Mouse (Mus musculus): ENCODE results near the gene Slc5a10. TPM values are rescaled to one million over a fixed set of nuclear protein-coding genes. Genes with fewer than 3 reads are reported as not detected.
"Not testable (repeated sequence)": the region's sequence is repeated elsewhere in the genome, so short reads cannot be mapped to it uniquely, and the experiment has no call there.

Gene Slc5a10
- polyA plus RNA-seq, 1 experiment from 2014 or later = not detected

GRCm38 (mm10) chr11:61649626-61650025 is 71.0 kb downstream of the Slc5a10 start:
- Histone ChIP-seq H3K4me1 (replicated peaks) (0 out of 2 replicates have a peak, but pooled peaks cover 5% of the 10 kb centered on the region), H3K27me3 (ENCODE audit: insufficient read depth, poor library complexity, severe bottlenecking) (no peaks in the 10 kb centered on the region), H3K36me3 (no peaks in the 10 kb centered on the region), H3K4me3 (no peak overlapping the region), H3K9me3 (no peaks in the 10 kb centered on the region), H3K27ac (no peak overlapping the region)
- no peak for DNase-seq (ENCODE audit: low spot score)
- WGBS = 90% methylated on average over 4 of the region's 4 CpGs

DNA sequence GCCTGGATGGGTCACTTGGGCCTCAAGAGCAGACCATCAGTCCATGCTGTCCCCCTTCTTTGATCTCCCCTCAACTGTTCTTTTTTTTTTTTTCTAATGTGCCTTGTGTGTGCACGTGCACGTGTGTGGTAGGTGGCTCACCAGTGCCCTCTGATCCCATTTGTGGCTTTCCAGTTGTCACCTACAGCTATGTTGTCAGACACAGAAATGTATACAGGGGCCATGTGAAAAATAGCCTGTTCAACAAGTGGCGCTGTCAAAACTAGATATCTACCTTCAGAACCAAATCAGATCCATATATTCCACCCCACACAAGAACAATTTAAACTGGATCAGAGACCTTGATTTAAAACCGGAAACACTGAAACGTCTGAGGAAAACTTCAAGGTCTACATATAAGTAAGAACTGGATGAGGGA is 71.5 kb downstream of the Slc5a10 start:
- 90% methylated on average over 5 of the region's 5 CpGs for WGBS
- H3K27ac ChIP-seq = no peak overlapping the region
- H3K4me1 ChIP-seq (replicated peaks) = 0 out of 2 replicates have a peak, but pooled peaks cover 5% of the 10 kb centered on the region
- H3K27me3 ChIP-seq (ENCODE audit: insufficient read depth, poor library complexity, severe bottlenecking) = no peaks in the 10 kb centered on the region
- no peak for DNase-seq (ENCODE audit: low spot score)
- no peak overlapping the region for H3K4me3 ChIP-seq
- no peaks in the 10 kb centered on the region for H3K36me3 ChIP-seq
- H3K9me3 ChIP-seq = no peaks in the 10 kb centered on the region

GRCm38 (mm10) chr11:61648749-61649115 is 71.9 kb downstream of the Slc5a10 start:
- no peaks in the 10 kb centered on the region for H3K27me3 ChIP-seq (ENCODE audit: insufficient read depth, poor library complexity, severe bottlenecking)
- WGBS = 85% methylated on average over 7 of the region's 7 CpGs
- H3K9me3 ChIP-seq = no peaks in the 10 kb centered on the region
- no peak for DNase-seq (ENCODE audit: low spot score)
- H3K27ac ChIP-seq = no peak overlapping the region
- H3K4me1 ChIP-seq (replicated peaks) = 0 out of 2 replicates have a peak, but pooled peaks cover 5% of the 10 kb centered on the region
- no peaks in the 10 kb centered on the region for H3K36me3 ChIP-seq
- H3K4me3 ChIP-seq = no peak overlapping the region

- no peak overlapping the region for H3K4me3 ChIP-seq
- WGBS = 88% methylated on average over 6 of the region's 6 CpGs
- no peak overlapping the region for H3K27ac ChIP-seq
- H3K9me3 ChIP-seq = no peaks in the 10 kb centered on the region
- 0 out of 2 replicates have a peak, but pooled peaks cover 5% of the 10 kb centered on the region for H3K4me1 ChIP-seq (replicated peaks)
- no peaks in the 10 kb centered on the region for H3K36me3 ChIP-seq
- no peak for DNase-seq (ENCODE audit: low spot score)
- H3K27me3 ChIP-seq (ENCODE audit: insufficient read depth, poor library complexity, severe bottlenecking) = no peaks in the 10 kb centered on the region
Observed at GRCm38 (mm10) chr11:61647956-61648748, 72.5 kb downstream of the Slc5a10 start.

DNA sequence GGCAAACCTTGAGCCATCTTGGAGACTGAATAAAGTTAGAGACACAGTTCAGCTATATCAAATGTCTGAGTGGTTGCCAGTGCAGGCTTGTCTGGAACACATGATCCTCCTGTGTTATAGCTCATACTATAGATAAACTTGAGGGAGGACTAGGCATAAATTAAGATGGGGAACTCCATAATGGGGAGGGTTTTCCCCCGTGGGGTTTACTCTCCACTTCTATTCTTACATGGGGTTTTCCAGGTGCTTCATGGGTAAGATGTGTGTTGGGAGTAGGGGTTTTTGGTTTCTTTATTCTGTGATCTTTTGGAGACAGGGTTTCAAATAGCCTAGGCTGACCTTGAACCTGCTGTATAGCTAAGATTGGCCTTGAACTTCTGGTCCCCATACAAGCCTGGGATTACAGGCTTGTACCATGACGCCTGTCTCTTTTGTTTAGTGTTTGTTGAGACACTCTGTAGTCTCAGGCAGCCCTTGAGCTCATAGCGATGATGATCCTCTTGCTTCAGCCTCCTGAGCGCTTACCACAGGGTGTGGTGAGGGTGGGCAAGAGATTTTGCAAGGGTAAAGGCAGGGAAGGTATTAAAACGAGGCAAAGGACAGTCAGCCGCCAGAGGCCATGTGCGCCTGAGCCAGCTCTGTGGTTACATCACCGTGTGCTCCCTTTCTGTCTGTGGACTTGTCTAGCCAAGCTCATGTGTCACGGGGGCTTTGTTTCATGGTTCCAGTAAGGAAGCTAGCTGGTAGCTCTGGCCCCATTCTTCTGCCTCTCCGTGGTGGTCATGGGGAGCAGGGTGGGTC is 73.3 kb downstream of the Slc5a10 start:
- no peak overlapping the region for H3K27ac ChIP-seq
- H3K36me3 ChIP-seq = no peaks in the 10 kb centered on the region
- 0 out of 2 replicates have a peak, but pooled peaks cover 5% of the 10 kb centered on the region for H3K4me1 ChIP-seq (replicated peaks)
- H3K9me3 ChIP-seq = no peaks in the 10 kb centered on the region
- no peak overlapping the region for H3K4me3 ChIP-seq
- no peak for DNase-seq (ENCODE audit: low spot score)
- no peaks in the 10 kb centered on the region for H3K27me3 ChIP-seq (ENCODE audit: insufficient read depth, poor library complexity, severe bottlenecking)
- 80% methylated on average over 10 of the region's 10 CpGs for WGBS

GRCm38 (mm10) chr11:61646499-61647039 is 74.1 kb downstream of the Slc5a10 start:
- no peak for DNase-seq (ENCODE audit: low spot score)
- WGBS = 59% methylated on average over 2 of the region's 2 CpGs
- Histone ChIP-seq H3K4me3 (no peak overlapping the region), H3K9me3 (no peaks in the 10 kb centered on the region), H3K4me1 (replicated peaks) (0 out of 2 replicates have a peak, but pooled peaks cover 5% of the 10 kb centered on the region), H3K27me3 (ENCODE audit: insufficient read depth, poor library complexity, severe bottlenecking) (no peaks in the 10 kb centered on the region), H3K27ac (no peak overlapping the region), H3K36me3 (no peaks in the 10 kb centered on the region)

DNA sequence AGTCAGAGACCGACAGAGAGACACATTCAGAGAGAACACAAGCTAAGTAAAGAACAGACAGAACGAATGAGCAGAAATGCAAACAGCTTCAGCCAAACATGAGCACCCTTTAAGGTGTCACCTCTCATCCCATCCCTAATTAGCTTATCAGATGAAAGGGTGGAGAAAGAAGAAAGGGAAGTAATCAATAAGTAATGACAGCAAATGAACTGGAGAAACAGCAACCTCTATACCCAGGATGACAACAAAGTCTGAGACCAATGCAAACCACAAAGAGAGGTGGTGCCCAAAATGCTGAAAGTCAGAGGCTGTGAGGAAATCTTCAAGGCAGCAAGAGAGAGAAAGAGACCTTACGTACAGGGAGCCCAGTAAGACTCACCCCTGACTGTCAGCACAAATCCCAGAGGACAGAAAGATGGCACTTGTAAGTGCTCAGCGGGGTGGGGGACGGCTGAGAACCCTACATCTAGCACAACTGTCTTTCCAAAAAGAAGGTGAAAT is 75.2 kb downstream of the Slc5a10 start:
- H3K27me3 ChIP-seq (ENCODE audit: insufficient read depth, poor library complexity, severe bottlenecking) = no peaks in the 10 kb centered on the region
- H3K36me3 ChIP-seq = no peaks in the 10 kb centered on the region
- 80% methylated on average over 5 of the region's 5 CpGs for WGBS
- DNase-seq (ENCODE audit: low spot score) = no peak
- H3K4me3 ChIP-seq = no peak overlapping the region
- 0 out of 2 replicates have a peak, but pooled peaks cover 5% of the 10 kb centered on the region for H3K4me1 ChIP-seq (replicated peaks)
- H3K9me3 ChIP-seq = no peaks in the 10 kb centered on the region
- H3K27ac ChIP-seq = no peak overlapping the region

- H3K27me3 ChIP-seq (ENCODE audit: insufficient read depth, poor library complexity, severe bottlenecking) = no peaks in the 10 kb centered on the region
- H3K36me3 ChIP-seq = no peaks in the 10 kb centered on the region
- H3K27ac ChIP-seq = no peak overlapping the region
- WGBS = 85% methylated on average over 11 of the region's 11 CpGs
- no peak for DNase-seq (ENCODE audit: low spot score)
- H3K9me3 ChIP-seq = no peaks in the 10 kb centered on the region
- H3K4me3 ChIP-seq = no peak overlapping the region
- 0 out of 2 replicates have a peak, but pooled peaks cover 5% of the 10 kb centered on the region for H3K4me1 ChIP-seq (replicated peaks)
Observed at GRCm38 (mm10) chr11:61644576-61645326, 75.9 kb downstream of the Slc5a10 start.

DNA sequence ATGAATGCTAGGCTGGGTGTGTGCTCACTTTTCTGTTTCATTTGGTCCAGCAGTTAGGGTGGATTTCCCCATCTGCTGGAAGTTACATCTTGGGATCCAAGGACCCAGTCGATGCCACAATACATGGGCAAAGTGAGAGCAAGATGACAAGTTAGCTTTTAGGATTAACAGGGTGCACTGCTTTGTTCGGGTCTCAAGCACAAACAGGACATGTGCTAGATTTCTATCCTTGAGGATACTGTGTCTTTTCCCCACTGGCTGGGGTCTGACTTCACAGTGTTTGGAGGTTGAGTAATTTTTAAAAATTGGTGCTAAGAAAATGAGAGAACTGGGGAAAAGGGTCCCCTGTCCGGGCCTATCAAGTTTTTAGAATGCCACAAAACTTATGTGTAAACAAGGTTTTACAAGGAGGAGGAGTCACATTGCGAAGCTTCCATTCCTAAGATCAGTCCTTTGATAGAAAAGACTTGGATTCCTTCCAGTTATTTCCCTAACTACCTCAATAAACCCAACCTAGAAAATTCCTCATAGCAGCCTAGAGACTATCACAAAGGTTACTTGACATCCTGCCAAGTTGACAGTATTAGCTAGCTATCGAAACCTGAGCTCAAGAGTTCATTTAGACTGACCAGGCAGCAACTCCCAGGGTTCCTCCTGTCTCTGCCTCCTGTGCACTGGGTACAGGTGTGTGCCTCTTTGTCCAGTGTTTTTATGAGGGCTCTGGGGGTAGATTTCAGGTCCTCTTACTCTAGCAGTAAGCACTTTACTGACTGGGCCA is 77.3 kb downstream of the Slc5a10 start:
- Histone ChIP-seq H3K9me3 (no peaks in the 10 kb centered on the region), H3K36me3 (no peaks in the 10 kb centered on the region), H3K4me1 (replicated peaks) (no peaks in the 10 kb centered on the region), H3K4me3 (no peak overlapping the region), H3K27me3 (ENCODE audit: insufficient read depth, poor library complexity, severe bottlenecking) (no peaks in the 10 kb centered on the region), H3K27ac (no peak overlapping the region)
- 86% methylated on average over 5 of the region's 5 CpGs for WGBS
- DNase-seq (ENCODE audit: low spot score) = no peak

GRCm38 (mm10) chr11:61642106-61642505 is 78.5 kb downstream of the Slc5a10 start:
- Histone ChIP-seq H3K27me3 (ENCODE audit: insufficient read depth, poor library complexity, severe bottlenecking) (no peaks in the 10 kb centered on the region), H3K4me3 (no peak overlapping the region), H3K9me3 (no peaks in the 10 kb centered on the region), H3K36me3 (no peaks in the 10 kb centered on the region), H3K4me1 (replicated peaks) (no peaks in the 10 kb centered on the region), H3K27ac (no peak overlapping the region)
- DNase-seq (ENCODE audit: low spot score) = no peak
- WGBS = 82% methylated on average over 7 of the region's 7 CpGs

GRCm38 (mm10) chr11:61640585-61640984 is 80.0 kb downstream of the Slc5a10 start:
- not testable (repeated sequence) for H3K9me3 ChIP-seq; H3K36me3 ChIP-seq; H3K27me3 ChIP-seq (ENCODE audit: insufficient read depth, poor library complexity, severe bottlenecking); H3K4me3 ChIP-seq; H3K4me1 ChIP-seq (replicated peaks); DNase-seq (ENCODE audit: low spot score); H3K27ac ChIP-seq
- WGBS = 89% methylated on average over 9 of the region's 9 CpGs

Measured in hindbrain, embryonic 10.5 days (tissue).